Mouse (Mus musculus) cerebellum, adult 2 months (tissue): ENCODE measurements around the gene Gng8.

Experiments used
- CTCF ChIP-seq: fragments of 200-500 bp; IDR thresholded peaks from 2 replicates; pipeline ENCODE4 v1.5.1; 2011; ENCODE audit warnings: low read depth, mild to moderate bottlenecking, control low read depth, low read length, moderate library complexity, borderline replicate concordance; ENCODE audit not compliant: insufficient read depth
- POLR2A ChIP-seq: fragments of 200-500 bp; IDR thresholded peaks from 2 replicates; pipeline ENCODE4 v1.6.1; 2011; ENCODE audit warnings: low read length, control low read depth, borderline replicate concordance; ENCODE audit not compliant: insufficient read depth

GRCm38 (mm10) chr7:16876608-16877007 lies 15.0 kb upstream of the Gng8 start:
- TF ChIP-seq POLR2A = no peak
- TF ChIP-seq CTCF = no peak
